Comparison of ENCODE assay signal across 17 mouse cellular contexts in the genomic region with DNA sequence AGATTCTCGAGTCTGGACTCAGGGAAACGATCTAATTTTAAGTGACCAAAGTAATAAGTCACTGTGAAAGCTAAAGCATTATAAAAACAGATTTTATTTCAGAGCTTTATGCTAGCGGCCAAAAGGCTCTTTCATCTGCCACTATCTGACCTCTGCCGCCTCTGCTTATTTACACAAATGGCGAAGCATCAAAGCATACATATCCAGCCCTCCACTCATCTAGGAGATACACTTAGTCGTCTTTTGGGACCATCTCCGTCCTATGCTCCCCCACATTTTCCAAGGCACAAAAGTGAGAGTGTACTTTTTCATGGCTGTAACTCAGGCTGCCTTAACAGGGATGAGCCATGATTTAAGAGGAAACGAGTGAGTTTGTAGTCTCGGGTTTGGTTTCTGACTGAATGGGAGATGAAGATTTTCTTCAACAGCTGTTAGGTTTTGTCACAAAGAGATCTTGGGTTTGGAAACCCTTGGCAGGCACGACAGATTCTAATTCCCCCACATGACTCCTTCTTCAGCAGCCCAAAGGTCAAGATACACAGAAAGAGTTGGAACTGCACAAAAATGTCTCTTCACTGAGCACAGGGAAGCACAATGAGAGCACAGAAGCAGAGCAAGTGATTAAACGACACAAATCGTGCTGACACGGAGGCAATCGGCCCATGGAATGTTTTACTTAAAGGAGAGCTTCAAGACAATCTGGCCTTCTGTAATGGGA.
A peak's percentile ranks its signal among the peaks of the same experiment; 100 is the strongest.
DNase-seq lines count a peak whose midpoint lies in the region; ATAC-seq and TF ChIP-seq lines count a peak whose summit lies in the region.
"Had no signal": no experiment of that assay in that cellular context is flagged by ENCODE, and none has a peak within 500 bp of the region (broad histone marks: within the 10 kb centered on the region; RNA-seq: fewer than 3 reads in every experiment).

No protein-coding gene starts in this region.

- no peaks in the 10 kb centered on the region for H3K27me3 ChIP-seq in stomach, embryonic 14.5 days (ENCODE audit: control insufficient read depth, insufficient read depth, low read length)
- no peaks in the 10 kb centered on the region for H3K27me3 ChIP-seq in stomach, postnatal 0 days (ENCODE audit: control insufficient read depth, insufficient read depth, low read length)
- no peaks in the 10 kb centered on the region for H3K27me3 ChIP-seq in hindbrain, embryonic 10.5 days (ENCODE audit: insufficient read depth, poor library complexity, severe bottlenecking)
- no peaks in the 10 kb centered on the region for H3K27me3 ChIP-seq in hindbrain, embryonic 13.5 days
- H3K27me3 ChIP-seq: CH12.LX; forebrain, embryonic 13.5 days had no signal

- H3K4me1 ChIP-seq in stomach, embryonic 14.5 days (ENCODE audit: control insufficient read depth, insufficient read depth, low read length): peaks cover 5% of the 10 kb centered on the region; the same call in 1 of the 2 replicates
- no peaks in the 10 kb centered on the region for H3K4me1 ChIP-seq in stomach, postnatal 0 days (replicated peaks; ENCODE audit: control insufficient read depth, insufficient read depth)
- no peaks in the 10 kb centered on the region for H3K4me1 ChIP-seq in hindbrain, embryonic 10.5 days (replicated peaks)
- no peaks in the 10 kb centered on the region for H3K4me1 ChIP-seq in hindbrain, embryonic 13.5 days (replicated peaks)
- H3K4me1 ChIP-seq: forebrain, embryonic 13.5 days had no signal

- TF ChIP-seq CTCF in stomach, postnatal 0 days (IDR thresholded peaks at IDR 0.05; ENCODE audit: low read depth): no peak

- no peak overlapping the region for H3K4me2 ChIP-seq in stomach, embryonic 14.5 days (replicated peaks; ENCODE audit: low read depth, low read length)
- no peak overlapping the region for H3K4me2 ChIP-seq in stomach, postnatal 0 days (replicated peaks; ENCODE audit: low read depth)
- no peak overlapping the region for H3K4me2 ChIP-seq in hindbrain, embryonic 13.5 days
- H3K4me2 ChIP-seq: forebrain, embryonic 13.5 days; hindbrain, embryonic 14.5 days had no signal

- ATAC-seq in stomach, embryonic 14.5 days (ENCODE audit: insufficient number of reproducible peaks, insufficient read depth, low FRiP score, low read depth): no peak
- no peak for ATAC-seq in stomach, postnatal 0 days (ENCODE audit: low FRiP score, low TSS enrichment)
- ATAC-seq in hindbrain, embryonic 13.5 days (ENCODE audit: low FRiP score): no peak
- ATAC-seq: forebrain, embryonic 13.5 days had no signal

- TF ChIP-seq EP300 in stomach, postnatal 0 days (optimal IDR thresholded peaks at IDR 0.05): no peak

- peak overlapping the region; percentile 66 for H3K27ac ChIP-seq in stomach, embryonic 14.5 days (ENCODE audit: low read length)
- H3K27ac ChIP-seq in stomach, postnatal 0 days (replicated peaks): no peak overlapping the region
- H3K27ac ChIP-seq in hindbrain, embryonic 10.5 days: no peak overlapping the region
- no peak overlapping the region for H3K27ac ChIP-seq in hindbrain, embryonic 13.5 days
- H3K27ac ChIP-seq: forebrain, embryonic 13.5 days; hindbrain, embryonic 14.5 days; macrophage had no signal

- no peaks in the 10 kb centered on the region for H3K36me3 ChIP-seq in stomach, embryonic 14.5 days (ENCODE audit: control insufficient read depth, insufficient read depth, low read length)
- no peaks in the 10 kb centered on the region for H3K36me3 ChIP-seq in stomach, postnatal 0 days (ENCODE audit: control insufficient read depth, insufficient read depth, low read length)
- no peaks in the 10 kb centered on the region for H3K36me3 ChIP-seq in hindbrain, embryonic 10.5 days
- H3K36me3 ChIP-seq in hindbrain, embryonic 13.5 days: no peaks in the 10 kb centered on the region

- 40% methylated on average over 14 of the region's 14 CpGs for WGBS in stomach, embryonic 14.5 days
- 45% methylated on average over 14 of the region's 14 CpGs for WGBS in stomach, postnatal 0 days
- 71% methylated on average over 14 of the region's 14 CpGs for WGBS in hindbrain, embryonic 10.5 days
- WGBS in hindbrain, embryonic 13.5 days: 77% methylated on average over 14 of the region's 14 CpGs

- no peak overlapping the region for H3K4me3 ChIP-seq in stomach, embryonic 14.5 days (ENCODE audit: low read depth, low read length)
- H3K4me3 ChIP-seq in stomach, postnatal 0 days (ENCODE audit: low read depth, low read length): no peak overlapping the region
- no peak overlapping the region for H3K4me3 ChIP-seq in hindbrain, embryonic 10.5 days
- no peak overlapping the region for H3K4me3 ChIP-seq in hindbrain, embryonic 13.5 days
- H3K4me3 ChIP-seq: forebrain, embryonic 13.5 days had no signal

- H3K9ac ChIP-seq in stomach, embryonic 14.5 days (replicated peaks; ENCODE audit: low read depth, low read length): no peak overlapping the region
- H3K9ac ChIP-seq in stomach, postnatal 0 days (ENCODE audit: low read length): no peak overlapping the region
- no peak overlapping the region for H3K9ac ChIP-seq in hindbrain, embryonic 13.5 days
- H3K9ac ChIP-seq: forebrain, embryonic 13.5 days; hindbrain, embryonic 14.5 days had no signal

- H3K9me3 ChIP-seq in stomach, embryonic 14.5 days (ENCODE audit: control insufficient read depth, low read depth, low read length): no peaks in the 10 kb centered on the region
- H3K9me3 ChIP-seq in stomach, postnatal 0 days (ENCODE audit: control insufficient read depth, low read length): no peaks in the 10 kb centered on the region
- no peaks in the 10 kb centered on the region for H3K9me3 ChIP-seq in hindbrain, embryonic 10.5 days
- no peaks in the 10 kb centered on the region for H3K9me3 ChIP-seq in hindbrain, embryonic 13.5 days
- H3K9me3 ChIP-seq: forebrain, embryonic 13.5 days had no signal

- DNase-seq in embryo, embryonic 10 days (ENCODE audit: low spot score): peak; percentile 10
- no peak for DNase-seq in embryo, embryonic 9.5 days (ENCODE audit: extremely low spot score)
- no peak for DNase-seq in stomach, postnatal 0 days (ENCODE audit: low spot score)
- DNase-seq in lung, postnatal 10 days: peak; percentile 32
- DNase-seq in frontal cortex, postnatal 36 days (ENCODE audit: low spot score in 2 of 2): no peak
- no peak for DNase-seq in hindbrain, embryonic 10.5 days (ENCODE audit: low spot score)
- DNase-seq: cerebellum, postnatal 25 days; liver; midbrain, embryonic 14.5 days; right cerebral cortex, postnatal 25 days; thymus, adult 18-20 months had no signal

Comparison
In these comparisons a context has a peak if more than half of its experiments do, and no peak if none do; other contexts are left out.
1. DNase-seq: peak in embryo, embryonic 10 days (single experiment) and lung, postnatal 10 days (single experiment); none in embryo, embryonic 9.5 days (single experiment), stomach, postnatal 0 days (single experiment), frontal cortex, postnatal 36 days (0 of 2) and hindbrain, embryonic 10.5 days (single experiment).